Mouse (Mus musculus) heart, embryonic 12.5 days (tissue): ENCODE data around the gene Cacna2d2. TPM values are rescaled to one million over a fixed set of nuclear protein-coding genes. Genes with fewer than 3 reads are reported as not detected.
A peak's percentile ranks its signal among the peaks of the same experiment; 100 is the strongest.

Experiments used
- ATAC-seq: fragments of 200-750 bp; cut with Nextera tagmentation; 2 replicates; pipeline ENCODE4 v1.8.0; 2017; ENCODE audit warnings: moderate TSS enrichment, moderate library complexity; ENCODE audit not compliant: insufficient number of reproducible peaks, low FRiP score
- H3K27ac ChIP-seq: fragments of 300-500 bp; sonication (generic); 2 replicates; pipeline ENCODE4 v1.5.1; 2016; ENCODE audit warnings: mild to moderate bottlenecking, moderate library complexity; ENCODE audit not compliant: poor library complexity, severe bottlenecking
- H3K27me3 ChIP-seq: fragments of 300-500 bp; sonication (generic); replicated peaks from 2 replicates; pipeline ENCODE4 v1.6.1; 2016; ENCODE audit warnings: mild to moderate bottlenecking, moderate library complexity
- H3K36me3 ChIP-seq: fragments of 300-500 bp; sonication (generic); 2 replicates; pipeline ENCODE4 v1.6.1; 2016; ENCODE audit warnings: mild to moderate bottlenecking, moderate library complexity
- H3K4me1 ChIP-seq: fragments of 300-500 bp; sonication (generic); replicated peaks from 2 replicates; pipeline ENCODE4 v1.6.1; 2016; ENCODE audit warnings: mild to moderate bottlenecking
- H3K4me2 ChIP-seq: fragments of 300-500 bp; sonication (generic); 2 replicates; pipeline ENCODE4 v1.6.1; 2016; ENCODE audit warnings: mild to moderate bottlenecking, moderate library complexity
- H3K4me3 ChIP-seq: fragments of 300-500 bp; sonication (generic); 2 replicates; pipeline ENCODE4 v1.5.1; 2016; ENCODE audit warnings: mild to moderate bottlenecking
- H3K9ac ChIP-seq: fragments of 300-500 bp; sonication (generic); 2 replicates; pipeline ENCODE4 v1.6.1; 2016; ENCODE audit warnings: mild to moderate bottlenecking, moderate library complexity
- H3K9me3 ChIP-seq: fragments of 300-500 bp; sonication (generic); replicated peaks from 2 replicates; pipeline ENCODE4 v1.6.1; 2016; ENCODE audit warnings: mild to moderate bottlenecking, moderate library complexity
- WGBS: fragments of 180-500 bp; shearing (Covaris S2); methylation state at CpG from one replicate; pipeline ENCODE4 v1.1.7; 2016; 5-methylcytosine and 5-hydroxymethylcytosine counted together
- polyA plus RNA-seq: library from polyadenylated mRNA; unstranded; fragments of >200 nt; fragmentation: Nextera tagmentation; extraction: Ambion mirVana; gene quantifications from 2 replicates; pipeline ENCODE4 v1.2.1, GENCODE M21; 2016

Cacna2d2 gene
- polyA plus RNA-seq, 1 experiment from 2014 or later, result 6.2 TPM

GRCm38 (mm10) chr9:107374623-107375022 lies 24.8 kb upstream of the Cacna2d2 start:
- Histone ChIP-seq H3K36me3 (no peaks in the 10 kb centered on the region), H3K9ac (no peak overlapping the region), H3K4me3 (no peak overlapping the region), H3K9me3 (no peaks in the 10 kb centered on the region), H3K4me2 (no peak overlapping the region), H3K27me3 (peaks cover 55% of the 10 kb centered on the region), H3K4me1 (peaks cover 40% of the 10 kb centered on the region), H3K27ac (no peak overlapping the region)
- ATAC-seq, result 0 out of 2 replicates have a peak, but pooled peaks have one; percentile 34
- 5% methylated on average over 8 of the region's 8 CpGs for WGBS

- H3K4me1 ChIP-seq, result peaks cover 32% of the 10 kb centered on the region
- H3K27ac ChIP-seq, result no peak overlapping the region
- 31% methylated on average over 5 of the region's 5 CpGs for WGBS
- peak; percentile 73 for ATAC-seq
- H3K36me3 ChIP-seq, result no peaks in the 10 kb centered on the region
- H3K27me3 ChIP-seq, result peaks cover 64% of the 10 kb centered on the region
- H3K4me3 ChIP-seq, result no peak overlapping the region
- no peak overlapping the region for H3K9ac ChIP-seq
- no peak overlapping the region for H3K4me2 ChIP-seq
- H3K9me3 ChIP-seq, result no peaks in the 10 kb centered on the region
These were observed 24.0 kb upstream of the Cacna2d2 start for GRCm38 (mm10) chr9:107375451-107375850.

DNA sequence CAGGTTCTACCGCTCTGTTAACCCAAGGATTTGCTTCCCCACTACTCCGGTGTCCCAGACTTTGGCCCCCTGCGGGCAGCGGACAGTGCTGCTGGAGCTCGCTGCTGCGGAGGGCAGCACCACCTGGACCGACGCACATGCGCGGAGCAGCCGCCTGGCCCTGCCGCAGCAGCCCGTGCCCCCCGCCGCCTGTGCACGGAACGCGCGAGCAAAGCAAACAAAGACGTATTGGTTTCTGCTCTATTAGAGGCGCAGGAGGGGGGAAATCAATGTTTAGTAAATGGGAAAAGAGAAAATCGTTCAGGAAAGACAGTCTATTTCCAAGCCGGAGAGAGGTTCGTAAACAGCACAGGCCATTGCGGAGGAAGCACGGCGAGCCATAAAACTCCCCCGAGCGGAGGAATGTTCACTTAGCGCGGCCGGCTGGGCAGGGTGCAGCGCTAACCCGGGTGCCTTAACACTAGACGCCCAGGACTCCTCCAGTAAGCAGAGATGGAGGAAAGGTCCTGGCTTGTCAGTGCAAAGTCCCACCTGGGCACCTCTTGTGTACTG lies 21.4 kb upstream of the Cacna2d2 start:
- Histone ChIP-seq H3K9ac (peak overlapping the region; percentile 65; the same call in 1 of the 2 replicates), H3K4me1 (peaks cover 14% of the 10 kb centered on the region), H3K36me3 (no peaks in the 10 kb centered on the region), H3K27ac (no peak overlapping the region), H3K9me3 (no peaks in the 10 kb centered on the region), H3K27me3 (peaks cover 88% of the 10 kb centered on the region), H3K4me2 (peak overlapping the region; percentile 78), H3K4me3 (peak overlapping the region; percentile 53)
- WGBS, result under 1% methylated on average over 35 of the region's 35 CpGs
- ATAC-seq, result no peak

DNA sequence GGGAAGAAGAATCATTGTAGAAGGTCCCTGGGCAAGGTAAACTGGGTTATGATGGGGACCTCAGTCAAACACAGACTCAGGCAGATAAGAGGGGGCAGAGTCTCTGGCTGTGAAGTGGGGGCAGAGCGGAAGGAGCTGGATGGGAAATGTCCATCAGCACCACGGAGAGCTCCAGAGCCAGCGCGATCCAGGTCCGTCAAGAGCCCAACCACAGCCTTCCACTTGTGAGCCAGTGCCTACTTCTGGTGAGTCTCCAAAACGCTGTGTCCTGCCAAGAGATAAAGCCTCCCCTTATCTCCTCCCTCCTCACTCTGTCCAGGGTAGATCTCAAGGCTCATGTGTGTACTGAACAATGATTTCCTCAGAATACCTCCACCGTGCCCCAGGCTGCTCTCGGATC lies 17.7 kb upstream of the Cacna2d2 start:
- Histone ChIP-seq H3K36me3 (no peaks in the 10 kb centered on the region), H3K4me1 (peaks cover 14% of the 10 kb centered on the region), H3K27me3 (peaks cover 84% of the 10 kb centered on the region), H3K4me2 (no peak overlapping the region), H3K4me3 (no peak overlapping the region), H3K27ac (no peak overlapping the region), H3K9me3 (no peaks in the 10 kb centered on the region), H3K9ac (no peak overlapping the region)
- ATAC-seq, result no peak
- 3% methylated on average over 8 of the region's 8 CpGs for WGBS

DNA sequence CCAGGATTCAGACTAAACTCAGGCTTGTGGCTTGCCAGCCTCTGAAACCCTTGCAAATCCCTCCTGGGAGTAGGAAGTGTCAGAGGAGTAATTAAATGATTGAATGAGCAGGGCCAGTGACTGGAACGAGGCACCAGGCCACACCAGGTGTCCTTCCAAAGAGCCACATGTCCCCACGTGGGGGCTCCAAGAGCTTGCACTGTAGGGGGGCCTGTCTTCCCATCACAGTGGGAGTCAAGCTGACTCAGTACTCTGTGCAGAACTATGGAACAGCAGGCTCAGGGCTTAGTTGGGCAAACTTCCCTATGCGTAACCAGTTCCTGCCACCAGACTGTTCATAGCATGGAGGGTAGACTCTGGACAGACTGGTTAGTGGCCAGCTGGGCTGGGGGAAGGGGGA lies 15.0 kb upstream of the Cacna2d2 start:
- Histone ChIP-seq H3K4me3 (no peak overlapping the region), H3K9ac (no peak overlapping the region), H3K27me3 (peaks cover 60% of the 10 kb centered on the region), H3K4me2 (no peak overlapping the region), H3K36me3 (no peaks in the 10 kb centered on the region), H3K4me1 (peaks cover 4% of the 10 kb centered on the region), H3K27ac (no peak overlapping the region), H3K9me3 (no peaks in the 10 kb centered on the region)
- 37% methylated on average over 3 of the region's 3 CpGs for WGBS
- ATAC-seq, result no peak

DNA sequence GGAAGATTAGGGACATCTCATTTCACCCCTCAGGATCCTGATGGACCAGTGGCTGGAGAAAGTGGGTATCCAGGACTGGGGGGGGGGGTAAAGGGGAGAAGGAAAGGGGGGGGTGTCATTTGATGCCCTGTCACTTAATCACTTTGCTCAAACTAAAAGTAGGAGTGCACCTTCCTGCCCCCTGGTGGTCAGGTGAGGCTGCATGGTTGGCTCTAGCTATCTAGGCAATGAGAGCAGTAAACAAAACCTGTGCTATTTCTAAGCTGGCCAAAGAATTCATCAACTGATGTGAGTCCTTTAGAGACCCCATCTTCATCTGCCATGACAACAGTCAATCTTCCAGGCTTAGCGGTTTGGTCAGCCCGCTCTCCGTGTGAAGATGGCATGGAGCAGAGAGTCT lies 12.7 kb upstream of the Cacna2d2 start:
- no peak overlapping the region for H3K4me3 ChIP-seq
- H3K27ac ChIP-seq, result no peak overlapping the region
- no peaks in the 10 kb centered on the region for H3K36me3 ChIP-seq
- H3K4me2 ChIP-seq, result no peak overlapping the region
- H3K27me3 ChIP-seq, result peaks cover 37% of the 10 kb centered on the region
- ATAC-seq, result no peak
- 69% methylated on average over 3 of the region's 3 CpGs for WGBS
- H3K9me3 ChIP-seq, result no peaks in the 10 kb centered on the region
- H3K9ac ChIP-seq, result no peak overlapping the region
- peaks cover 7% of the 10 kb centered on the region for H3K4me1 ChIP-seq

DNA sequence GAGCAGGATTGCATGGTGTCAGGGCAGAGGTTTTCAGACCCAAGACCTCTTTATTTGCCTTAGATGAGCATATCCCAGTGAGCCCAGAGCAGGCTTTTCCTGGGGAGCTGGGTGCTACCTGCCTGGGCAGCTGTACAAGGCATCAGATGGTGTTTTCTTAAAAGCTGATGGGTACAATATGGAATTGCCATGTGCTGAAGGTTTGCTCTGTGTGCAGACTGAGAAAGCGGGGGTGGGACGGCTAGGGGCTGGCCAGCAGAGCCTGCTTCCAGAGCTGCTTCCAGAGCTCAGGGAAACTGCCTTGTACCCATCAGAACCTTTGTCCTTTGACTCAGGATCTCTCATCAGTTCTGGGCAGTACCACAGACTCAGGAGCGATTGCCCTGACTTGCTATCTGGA lies 11.7 kb upstream of the Cacna2d2 start:
- no peak overlapping the region for H3K9ac ChIP-seq
- H3K4me3 ChIP-seq, result no peak overlapping the region
- no peak for ATAC-seq
- no peaks in the 10 kb centered on the region for H3K9me3 ChIP-seq
- no peak overlapping the region for H3K27ac ChIP-seq
- H3K4me2 ChIP-seq, result no peak overlapping the region
- WGBS, result 73% methylated on average over 3 of the region's 3 CpGs
- H3K36me3 ChIP-seq, result no peaks in the 10 kb centered on the region
- H3K27me3 ChIP-seq, result peaks cover 28% of the 10 kb centered on the region
- H3K4me1 ChIP-seq, result 0 out of 2 replicates have a peak, but pooled peaks cover 3% of the 10 kb centered on the region

DNA sequence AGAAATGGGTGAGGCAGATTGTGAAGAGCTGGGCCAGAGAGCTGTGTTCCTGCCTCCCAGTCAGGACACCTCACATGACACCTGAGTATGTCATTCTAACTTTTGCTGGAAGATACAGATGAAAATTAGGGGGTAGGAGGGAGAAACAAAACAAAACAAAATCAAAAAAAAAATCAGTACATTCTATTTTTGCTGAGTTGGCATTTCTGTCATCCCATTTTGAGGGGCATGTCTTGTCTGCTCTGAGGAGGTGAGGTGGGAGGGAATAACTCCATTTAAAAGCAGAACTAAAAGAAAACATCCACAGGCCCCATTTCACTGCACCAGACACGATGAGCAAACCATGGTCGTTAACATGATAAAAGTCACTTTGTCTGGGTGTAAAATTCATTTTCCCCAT lies 11.1 kb upstream of the Cacna2d2 start:
- H3K4me3 ChIP-seq, result no peak overlapping the region
- no peak for ATAC-seq
- WGBS, result 59% methylated on average over 2 of the region's 2 CpGs

DNA sequence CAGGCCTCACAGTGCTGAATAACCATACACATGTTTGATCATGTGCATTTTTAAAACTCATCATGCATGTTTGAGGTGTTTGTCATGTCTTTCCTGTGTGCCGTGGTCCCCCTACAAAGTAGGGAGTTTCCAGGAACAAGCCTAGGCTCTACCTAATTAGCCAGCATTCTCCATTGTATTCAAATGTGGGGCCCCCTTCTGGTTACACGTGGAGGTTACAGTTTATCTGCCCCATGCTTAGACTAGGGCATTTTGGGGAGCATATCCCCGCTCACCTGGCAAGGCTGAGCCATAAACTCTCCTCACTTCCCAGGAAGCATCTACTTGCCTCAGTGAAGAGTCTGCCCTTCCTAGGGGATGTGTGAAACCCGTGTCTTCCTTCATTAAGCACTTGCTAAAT lies 3.0 kb upstream of the Cacna2d2 start:
- no peak for ATAC-seq
- peaks cover 10% of the 10 kb centered on the region for H3K4me1 ChIP-seq
- no peaks in the 10 kb centered on the region for H3K36me3 ChIP-seq
- H3K27ac ChIP-seq, result no peak overlapping the region
- no peak overlapping the region for H3K9ac ChIP-seq
- H3K9me3 ChIP-seq, result no peaks in the 10 kb centered on the region
- 30% methylated on average over 4 of the region's 4 CpGs for WGBS
- H3K27me3 ChIP-seq, result peaks cover 64% of the 10 kb centered on the region
- no peak overlapping the region for H3K4me2 ChIP-seq
- H3K4me3 ChIP-seq, result no peak overlapping the region

More for the DNA sequence above, 11.1 kb upstream of the Cacna2d2 start:
- Histone ChIP-seq H3K27me3 (peaks cover 24% of the 10 kb centered on the region), H3K36me3 (no peaks in the 10 kb centered on the region), H3K9me3 (no peaks in the 10 kb centered on the region), H3K27ac (no peak overlapping the region), H3K4me1 (0 out of 2 replicates have a peak, but pooled peaks cover 3% of the 10 kb centered on the region), H3K9ac (no peak overlapping the region), H3K4me2 (no peak overlapping the region)

GRCm38 (mm10) chr9:107398968-107399367 lies 444 bp upstream of the Cacna2d2 start:
- Histone ChIP-seq H3K27ac (0 out of 2 replicates have a peak overlapping the region, but pooled peaks have one; percentile 33), H3K36me3 (no peaks in the 10 kb centered on the region), H3K27me3 (peaks cover 83% of the 10 kb centered on the region), H3K4me3 (no peak overlapping the region), H3K9ac (peak overlapping the region; percentile 85; the same call in 1 of the 2 replicates), H3K4me1 (peaks cover 10% of the 10 kb centered on the region), H3K4me2 (peak overlapping the region; percentile 99), H3K9me3 (no peaks in the 10 kb centered on the region)
- WGBS, result 36% methylated on average over 11 of the region's 11 CpGs
- no peak for ATAC-seq

DNA sequence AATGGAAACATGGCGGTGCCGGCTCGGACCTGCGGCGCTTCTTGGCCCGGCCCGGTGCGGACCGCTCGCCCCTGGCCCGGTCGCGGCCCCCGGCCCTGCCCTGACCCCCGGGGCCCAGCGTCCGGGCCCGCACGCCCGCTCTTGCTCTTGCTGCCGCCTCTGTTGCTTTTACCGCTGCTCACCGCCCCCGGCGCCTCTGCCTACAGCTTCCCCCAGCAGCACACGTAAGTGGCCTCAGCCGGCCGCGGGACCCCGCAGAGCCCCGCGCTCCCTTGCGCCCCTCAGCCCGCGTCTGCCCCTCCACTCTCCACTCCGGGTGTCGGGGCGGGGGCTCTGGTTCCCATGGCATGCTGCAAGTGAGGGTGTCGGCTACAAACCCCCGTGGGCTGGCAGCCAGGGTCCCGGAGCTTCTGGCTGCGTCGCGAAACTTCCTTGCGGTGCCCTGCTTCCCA lies 674 bp downstream of the Cacna2d2 start:
- Histone ChIP-seq H3K4me3 (peak overlapping the region; percentile 90), H3K36me3 (no peaks in the 10 kb centered on the region), H3K9ac (peak overlapping the region; percentile 85), H3K9me3 (no peaks in the 10 kb centered on the region), H3K4me1 (peaks cover 10% of the 10 kb centered on the region), H3K27ac (peak overlapping the region; percentile 65), H3K4me2 (peak overlapping the region; percentile 99), H3K27me3 (peaks cover 75% of the 10 kb centered on the region)
- ATAC-seq, result peak; percentile 41
- WGBS, result under 1% methylated on average over 35 of the region's 45 CpGs
